Mouse (Mus musculus) thymus, adult 2 months (tissue): ENCODE measurements around the gene Erlec1. TPM values are rescaled to one million over a fixed set of nuclear protein-coding genes. Genes with fewer than 3 reads are reported as not detected.

Source experiments
- DNase-seq: peaks from one replicate; pipeline ENCODE4 v3.0.0; 2021
- H3K27ac ChIP-seq: fragments of 200-500 bp; 2 replicates; pipeline ENCODE4 v1.5.1; 2012; ENCODE audit warnings: low read length, control low read depth; ENCODE audit not compliant: control insufficient read depth, insufficient read depth
- H3K27me3 ChIP-seq: fragments of 200-500 bp; 2 replicates; pipeline ENCODE4 v1.6.1; 2012; ENCODE audit warnings: mild to moderate bottlenecking, low read length, moderate library complexity, mixed read lengths; ENCODE audit not compliant: control insufficient read depth, insufficient read depth
- H3K36me3 ChIP-seq: fragments of 200-500 bp; 2 replicates; pipeline ENCODE4 v1.6.1; 2012; ENCODE audit warnings: mild to moderate bottlenecking, low read length, moderate library complexity; ENCODE audit not compliant: control insufficient read depth, insufficient read depth
- H3K4me1 ChIP-seq: fragments of 200-500 bp; replicated peaks from 2 replicates; pipeline ENCODE4 v1.6.1; 2012; ENCODE audit warnings: low read length; ENCODE audit not compliant: control insufficient read depth, insufficient read depth
- H3K4me3 ChIP-seq: fragments of 200-500 bp; 2 replicates; pipeline ENCODE4 v1.5.1; 2012; ENCODE audit warnings: mild to moderate bottlenecking, low read length, control low read depth, moderate library complexity; ENCODE audit not compliant: control insufficient read depth, insufficient read depth
- CTCF ChIP-seq: fragments of 200-500 bp; IDR thresholded peaks from 2 replicates; pipeline ENCODE4 v1.5.1; 2012; ENCODE audit warnings: mild to moderate bottlenecking, control low read depth, low read length, moderate library complexity, borderline replicate concordance; ENCODE audit not compliant: control insufficient read depth, poor library complexity, insufficient read depth; ENCODE audit errors: extremely low read depth
- POLR2A ChIP-seq: fragments of 200-500 bp; IDR thresholded peaks from 2 replicates; pipeline ENCODE4 v1.6.1; 2012; ENCODE audit warnings: mild to moderate bottlenecking, low read length, control low read depth, moderate library complexity; ENCODE audit not compliant: control insufficient read depth, poor library complexity, insufficient read depth; ENCODE audit errors: extremely low read depth
- WGBS: fragments of 180-500 bp; shearing (Covaris S2); methylation state at CpG from one replicate; pipeline ENCODE4 v1.1.7; 2018; 5-methylcytosine and 5-hydroxymethylcytosine counted together
- polyA plus RNA-seq: library from polyadenylated mRNA; depleted of rRNA; stranded (reverse); fragments of >200 nt; gene quantifications from 2 replicates; pipeline ENCODE4 v1.2.3, GENCODE M21; 2012; rRNA removed

Erlec1 gene
- polyA plus RNA-seq, result 17.2 and 19.8 TPM in 2 replicates

- Histone ChIP-seq H3K4me1 (no peaks in the 10 kb centered on the region; the same call in 1 of the 2 replicates), H3K4me3 (peak within 1 kb of the TSS; percentile 60), H3K27ac (peak within 1 kb of the TSS; percentile 45), H3K27me3 (no peaks in the 10 kb centered on the region), H3K36me3 (peaks cover 20% of the 10 kb centered on the region)
- TF ChIP-seq CTCF, result peak; percentile 31; the same call in 1 of the 2 replicates
- TF ChIP-seq POLR2A, result peak; percentile 61; the same call in 1 of the 2 replicates
- DNase-seq, result peak; percentile 90
- 1% methylated on average over 40 of the region's 40 CpGs for WGBS
Observed at GRCm38 (mm10) chr11:30954279-30954725, at the start of gene Erlec1. Gene Erlec1 (minus strand): TSS chr11:30954335.

- H3K4me3 ChIP-seq, result no peak overlapping the region
Observed at GRCm38 (mm10) chr11:31001169-31001908, 47.2 kb upstream of the Erlec1 start.

GRCm38 (mm10) chr11:31000028-31000427 lies 45.9 kb upstream of the Erlec1 start:
- no peak overlapping the region for H3K27ac ChIP-seq
- DNase-seq, result no peak
- no peaks in the 10 kb centered on the region for H3K36me3 ChIP-seq
- no peak overlapping the region for H3K4me3 ChIP-seq
- no peaks in the 10 kb centered on the region for H3K4me1 ChIP-seq
- no peaks in the 10 kb centered on the region for H3K27me3 ChIP-seq
- 69% methylated on average over 2 of the region's 2 CpGs for WGBS
- TF ChIP-seq CTCF (no peak), POLR2A (no peak)

More at GRCm38 (mm10) chr11:31001169-31001908, 47.2 kb upstream of the Erlec1 start:
- Histone ChIP-seq H3K36me3 (no peaks in the 10 kb centered on the region), H3K4me1 (no peaks in the 10 kb centered on the region), H3K27me3 (no peaks in the 10 kb centered on the region), H3K27ac (no peak overlapping the region)
- DNase-seq, result no peak
- TF ChIP-seq POLR2A (no peak), CTCF (no peak)
- WGBS, result 97% methylated on average over 4 of the region's 4 CpGs

GRCm38 (mm10) chr11:30998704-30999103 lies 44.6 kb upstream of the Erlec1 start:
- Histone ChIP-seq H3K36me3 (no peaks in the 10 kb centered on the region), H3K4me1 (no peaks in the 10 kb centered on the region), H3K4me3 (no peak overlapping the region), H3K27me3 (no peaks in the 10 kb centered on the region), H3K27ac (no peak overlapping the region)
- WGBS, result 95% methylated on average over 2 of the region's 2 CpGs
- TF ChIP-seq POLR2A, result no peak
- no peak for DNase-seq

GRCm38 (mm10) chr11:30998199-30998598 lies 44.1 kb upstream of the Erlec1 start:
- no peak overlapping the region for H3K27ac ChIP-seq
- no peaks in the 10 kb centered on the region for H3K27me3 ChIP-seq
- no peaks in the 10 kb centered on the region for H3K36me3 ChIP-seq
- DNase-seq, result no peak
- no peaks in the 10 kb centered on the region for H3K4me1 ChIP-seq
- TF ChIP-seq CTCF, result no peak
- no peak for TF ChIP-seq POLR2A
- no peak overlapping the region for H3K4me3 ChIP-seq
- 98% methylated on average over 5 of the region's 5 CpGs for WGBS

- Histone ChIP-seq H3K4me3 (no peak overlapping the region), H3K27me3 (no peaks in the 10 kb centered on the region), H3K27ac (no peak overlapping the region), H3K4me1 (no peaks in the 10 kb centered on the region), H3K36me3 (no peaks in the 10 kb centered on the region)
- no peak for DNase-seq
- no peak for TF ChIP-seq POLR2A
- no peak for TF ChIP-seq CTCF
- WGBS, result 94% methylated on average over 3 of the region's 3 CpGs
Observed at GRCm38 (mm10) chr11:30996670-30997069, 42.5 kb upstream of the Erlec1 start.
